Mouse (Mus musculus) megakaryocyte, embryonic 14.5 days (primary cell): ENCODE data around the gene Gm27029. TPM values are rescaled to one million over a fixed set of nuclear protein-coding genes. Genes with fewer than 3 reads are reported as not detected.
A peak's percentile ranks its signal among the peaks of the same experiment; 100 is the strongest.

Experiments used
- H3K27me3 ChIP-seq: replicated peaks from 2 replicates; pipeline ENCODE3; 2012; ENCODE audit warnings: inconsistent platforms
- H3K36me3 ChIP-seq: replicated peaks from 2 replicates; pipeline ENCODE3; 2012; ENCODE audit warnings: low read length, inconsistent platforms, mixed read lengths
- H3K4me1 ChIP-seq: 2 replicates; pipeline ENCODE4 v1.6.1; 2012; ENCODE audit warnings: inconsistent platforms
- H3K4me3 ChIP-seq: replicated peaks from 2 replicates; pipeline ENCODE3; 2012; ENCODE audit warnings: moderate library complexity, mild to moderate bottlenecking, inconsistent platforms
- H3K9me3 ChIP-seq: 2 replicates; pipeline ENCODE4 v1.6.1; 2012; ENCODE audit warnings: inconsistent platforms
- FLI1 ChIP-seq: IDR thresholded peaks from 2 replicates; pipeline ENCODE4 v1.6.1; 2012; ENCODE audit warnings: low read length, inconsistent platforms, mixed read lengths
- GATA1 ChIP-seq: IDR thresholded peaks from 3 replicates; pipeline ENCODE4 v1.6.1; 2012; ENCODE audit warnings: mixed read lengths, low read length, inconsistent platforms, borderline replicate concordance
- polyA plus RNA-seq: library from polyadenylated mRNA; stranded (reverse); fragments of >175 nt; gene quantifications from 2 replicates; pipeline ENCODE4 v1.2.3, GENCODE M21; 2012; ENCODE audit warnings: low replicate concordance; ENCODE audit not compliant: insufficient read depth

Gm27029 gene
- polyA plus RNA-seq, 1 experiment: not detected

- H3K27me3 ChIP-seq: peaks cover 38% of the 10 kb centered on the region
These were observed 41.4 kb upstream of the Gm27029 start, which contains the start of gene Vat1 for GRCm38 (mm10) chr11:101465869-101466551. Gene Vat1 (minus strand): TSS chr11:101466230.

DNA sequence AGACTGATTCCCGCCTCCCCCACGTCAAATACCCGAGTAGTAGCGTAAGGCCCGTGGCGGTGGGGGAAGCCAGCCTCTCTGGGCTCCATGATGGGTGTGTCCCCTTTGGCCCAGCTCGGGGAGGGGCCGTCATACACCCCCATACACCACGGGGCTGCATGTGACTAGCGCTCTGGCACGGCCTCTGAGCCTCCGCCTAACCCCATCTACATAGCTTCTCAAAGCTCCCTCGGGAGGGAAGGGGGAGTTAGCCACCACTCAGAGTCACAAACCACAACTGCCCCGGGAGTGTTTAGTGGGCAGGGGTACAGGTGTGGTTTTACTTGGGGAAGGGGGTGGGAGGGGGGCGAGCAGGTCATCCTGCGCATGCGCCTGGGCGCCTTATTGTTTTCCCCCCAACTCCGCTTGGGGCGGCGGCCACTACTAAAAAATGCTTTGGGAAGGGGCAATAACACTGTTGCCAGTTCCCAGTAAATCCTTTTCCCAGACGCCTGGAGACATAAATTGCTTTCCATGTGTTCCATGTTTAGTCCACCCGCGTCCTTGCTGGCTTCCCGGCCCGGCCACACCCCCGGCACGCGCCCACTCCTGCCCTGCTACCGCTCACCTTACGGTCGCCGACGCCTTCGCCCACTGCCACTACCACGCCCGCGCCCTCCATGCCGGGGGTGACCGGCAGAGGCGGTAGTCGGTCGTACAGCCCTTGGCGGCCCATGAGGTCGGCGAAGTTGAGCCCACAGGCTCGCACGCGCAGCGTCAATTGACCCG is 40.7 kb upstream of the Gm27029 start:
- Histone ChIP-seq H3K27me3 (peaks cover 30% of the 10 kb centered on the region), H3K9me3 (no peaks in the 10 kb centered on the region), H3K4me3 (peak overlapping the region; percentile 97), H3K4me1 (peaks cover 69% of the 10 kb centered on the region), H3K36me3 (peaks cover 25% of the 10 kb centered on the region)
- TF ChIP-seq GATA1 (no peak), FLI1 (no peak)

More at GRCm38 (mm10) chr11:101465869-101466551, 41.4 kb upstream of the Gm27029 start, which contains the start of gene Vat1:
- TF ChIP-seq GATA1 (no peak), FLI1 (no peak)
- Histone ChIP-seq H3K36me3 (peaks cover 18% of the 10 kb centered on the region), H3K4me1 (peaks cover 69% of the 10 kb centered on the region), H3K4me3 (peak within 1 kb of the TSS; percentile 97), H3K9me3 (no peaks in the 10 kb centered on the region)

- peak within 1 kb of the TSS; percentile 97 for H3K4me3 ChIP-seq
- peaks cover 24% of the 10 kb centered on the region for H3K27me3 ChIP-seq
- peaks cover 33% of the 10 kb centered on the region for H3K36me3 ChIP-seq
- peaks cover 69% of the 10 kb centered on the region for H3K4me1 ChIP-seq
- H3K9me3 ChIP-seq: no peaks in the 10 kb centered on the region
- TF ChIP-seq FLI1: no peak
- TF ChIP-seq GATA1: no peak
These were observed 39.9 kb upstream of the Gm27029 start, which contains the start of gene Rnd2 for GRCm38 (mm10) chr11:101464211-101465100. Gene Rnd2 (plus strand): TSS chr11:101464999.

GRCm38 (mm10) chr11:101462583-101463440 is 38.2 kb upstream of the Gm27029 start:
- peaks cover 49% of the 10 kb centered on the region for H3K36me3 ChIP-seq
- peaks cover 58% of the 10 kb centered on the region for H3K4me1 ChIP-seq
- no peaks in the 10 kb centered on the region for H3K9me3 ChIP-seq
- peak overlapping the region; percentile 24 for H3K4me3 ChIP-seq
- TF ChIP-seq FLI1 (no peak), GATA1 (no peak)
- peaks cover 12% of the 10 kb centered on the region for H3K27me3 ChIP-seq

DNA sequence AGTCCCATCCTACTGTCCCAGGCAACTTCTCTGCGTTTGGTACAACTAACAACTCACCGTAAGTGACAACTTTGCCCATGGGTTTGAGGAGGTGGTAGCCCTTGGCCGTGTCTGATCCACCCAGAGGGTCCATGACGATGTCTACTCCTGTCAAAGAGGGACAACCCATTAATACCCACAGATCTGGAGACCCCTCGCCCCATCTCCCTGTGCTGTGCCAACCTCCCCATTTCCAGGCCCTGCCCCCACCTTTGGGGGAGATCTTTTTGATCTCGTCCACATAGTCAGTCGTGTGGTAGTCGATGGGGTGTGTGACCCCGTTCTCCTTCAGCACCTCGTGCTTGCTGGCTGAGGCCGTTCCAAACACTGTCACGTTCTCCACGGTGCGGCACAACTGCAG is 37.5 kb upstream of the Gm27029 start:
- Histone ChIP-seq H3K27me3 (peaks cover 8% of the 10 kb centered on the region), H3K4me1 (peaks cover 57% of the 10 kb centered on the region), H3K9me3 (no peaks in the 10 kb centered on the region), H3K36me3 (peaks cover 56% of the 10 kb centered on the region), H3K4me3 (peak overlapping the region; percentile 24)
- TF ChIP-seq GATA1 (no peak), FLI1 (no peak)

- TF ChIP-seq GATA1 (no peak), FLI1 (no peak)
- peaks cover 70% of the 10 kb centered on the region for H3K36me3 ChIP-seq
- peaks cover 6% of the 10 kb centered on the region for H3K27me3 ChIP-seq
- no peak overlapping the region for H3K4me3 ChIP-seq
- no peaks in the 10 kb centered on the region for H3K9me3 ChIP-seq
- peaks cover 39% of the 10 kb centered on the region for H3K4me1 ChIP-seq
These were observed 35.7 kb upstream of the Gm27029 start for GRCm38 (mm10) chr11:101460321-101460720.

- H3K36me3 ChIP-seq: peaks cover 75% of the 10 kb centered on the region
- no peak for TF ChIP-seq GATA1
- TF ChIP-seq FLI1: no peak
These were observed 35.1 kb upstream of the Gm27029 start for GRCm38 (mm10) chr11:101459716-101460115.

DNA sequence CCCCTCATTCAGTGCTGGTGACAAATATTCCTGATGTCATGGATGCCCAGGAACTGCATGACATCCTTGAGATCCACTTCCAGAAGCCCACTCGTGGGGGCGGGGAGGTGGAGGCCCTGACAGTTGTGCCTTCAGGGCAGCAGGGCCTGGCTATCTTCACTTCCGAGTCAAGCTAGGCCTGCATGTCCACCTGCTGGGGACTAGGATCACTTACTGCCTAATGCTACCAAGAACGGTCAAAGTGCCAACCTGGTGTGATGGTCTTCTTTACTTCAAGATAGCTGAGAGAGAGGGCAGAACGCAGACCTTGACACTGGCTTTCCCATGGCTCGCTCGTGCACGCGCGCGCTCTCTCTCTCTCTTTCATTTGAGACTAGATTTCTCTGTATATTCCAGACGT is 33.6 kb upstream of the Gm27029 start:
- peaks cover 2% of the 10 kb centered on the region for H3K27me3 ChIP-seq
- peaks cover 83% of the 10 kb centered on the region for H3K36me3 ChIP-seq
- no peak for TF ChIP-seq GATA1
- TF ChIP-seq FLI1: no peak
- H3K9me3 ChIP-seq: no peaks in the 10 kb centered on the region
- H3K4me3 ChIP-seq: no peak overlapping the region
- peaks cover 21% of the 10 kb centered on the region for H3K4me1 ChIP-seq

More at GRCm38 (mm10) chr11:101459716-101460115, 35.1 kb upstream of the Gm27029 start:
- Histone ChIP-seq H3K4me3 (no peak overlapping the region), H3K4me1 (peaks cover 33% of the 10 kb centered on the region), H3K9me3 (no peaks in the 10 kb centered on the region), H3K27me3 (peaks cover 2% of the 10 kb centered on the region)

DNA sequence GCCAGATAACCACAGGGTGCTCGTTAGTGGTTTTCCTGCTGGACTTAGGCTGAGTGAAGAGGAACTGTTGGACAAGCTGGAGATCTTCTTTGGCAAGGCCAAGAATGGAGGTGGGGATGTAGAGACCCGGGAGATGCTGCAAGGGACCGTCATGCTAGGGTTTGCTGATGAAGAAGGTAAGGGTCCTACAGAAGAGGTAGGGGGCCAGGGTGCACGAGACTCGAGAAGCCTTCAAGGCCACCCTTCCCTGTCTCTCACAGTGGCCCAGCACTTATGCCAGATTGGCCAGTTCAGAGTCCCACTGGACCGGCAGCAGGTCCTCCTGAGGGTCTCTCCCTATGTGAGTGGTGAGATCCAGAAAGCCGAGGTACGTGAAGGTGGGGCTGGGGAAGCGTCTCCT is 33.0 kb upstream of the Gm27029 start:
- H3K4me3 ChIP-seq: no peak overlapping the region
- H3K4me1 ChIP-seq: peaks cover 15% of the 10 kb centered on the region
- no peak for TF ChIP-seq GATA1
- TF ChIP-seq FLI1: no peak
- no peaks in the 10 kb centered on the region for H3K9me3 ChIP-seq
- H3K27me3 ChIP-seq: peaks cover 2% of the 10 kb centered on the region
- peaks cover 84% of the 10 kb centered on the region for H3K36me3 ChIP-seq
